Mouse (Mus musculus): Measurements from ENCODE around the gene Bbx. TPM values are rescaled to one million over a fixed set of nuclear protein-coding genes. Genes with fewer than 3 reads are reported as not detected.
A peak's percentile ranks its signal among the peaks of the same experiment; 100 is the strongest.

The Bbx gene
- total and polyA plus RNA-seq, 3 experiments: 6.5 to 36.0 (median 9.2) TPM

GRCm38 (mm10) chr16:50321368-50321767 lies 110.8 kb downstream of the Bbx start:
- H3K4me1 ChIP-seq (ENCODE audit: control insufficient read depth in 1 of 2, insufficient read depth in 2 of 2, low read length in 2 of 2): peaks cover 0 to 13% of the 10 kb centered on the region in 2 experiments; a peak in 2 of 4 replicates
- H3K27me3 ChIP-seq (ENCODE audit: control insufficient read depth in 1 of 2, insufficient read depth in 2 of 2, low read length in 2 of 2): no peaks in the 10 kb centered on the region
- TF ChIP-seq RCOR1 (IDR thresholded peaks at IDR 0.05; ENCODE audit: low read depth, low read length) (no peak), MEF2A (IDR thresholded peaks at IDR 0.05; ENCODE audit: extremely low read depth, insufficient replicate concordance, low read depth, low read length, poor library complexity, severe bottlenecking) (no peak), BHLHE40 (IDR thresholded peaks at IDR 0.05; ENCODE audit: borderline replicate concordance, low read depth, low read length) (no peak), CTCF (IDR thresholded peaks at IDR 0.05 in 2 of 3, conservative IDR thresholded peaks at IDR 0.05 in 1 of 3; ENCODE audit: control insufficient read depth in 1 of 3, insufficient read depth in 1 of 3, low read depth in 2 of 3, low read length in 3 of 3, poor library complexity in 1 of 3, severe bottlenecking in 1 of 3) (peak in 1 of 3 experiments; percentile 7; a peak in 1 of 6 replicates), HCFC1 (IDR thresholded peaks at IDR 0.05; ENCODE audit: low read depth, low read length) (no peak), GABPA (IDR thresholded peaks at IDR 0.05; ENCODE audit: low read depth, low read length) (no peak), RAD21 (IDR thresholded peaks at IDR 0.05; ENCODE audit: low read depth, low read length) (peak; percentile 32), EP300 (IDR thresholded peaks at IDR 0.05; ENCODE audit: low read depth in 1 of 2, low read length in 2 of 2) (no peak), ZNF384 (IDR thresholded peaks at IDR 0.05; ENCODE audit: low read depth, low read length) (no peak)
- no peak overlapping the region for H3K27ac ChIP-seq (ENCODE audit: control insufficient read depth, low read depth, low read length)
- no peaks in the 10 kb centered on the region for H3K9me3 ChIP-seq (replicated peaks; ENCODE audit: insufficient read depth, low read length)
- peaks cover 0 to 17% of the 10 kb centered on the region in 2 experiments; a peak in 2 of 4 replicates for H3K36me3 ChIP-seq (ENCODE audit: control insufficient read depth in 1 of 2, insufficient read depth in 2 of 2, low read length in 2 of 2)
- no peak overlapping the region for H3K4me3 ChIP-seq (ENCODE audit: control insufficient read depth in 1 of 2, insufficient read depth in 1 of 2, low read depth in 2 of 2, low read length in 2 of 2)
- no peaks in the 10 kb centered on the region for H3K79me2 ChIP-seq (ENCODE audit: control insufficient read depth, insufficient read depth, low read length, poor library complexity)
- DNase-seq (ENCODE audit: low read depth, low spot score): no peak
- no peak overlapping the region for H3K9ac ChIP-seq (ENCODE audit: control insufficient read depth, low read depth, low read length, poor library complexity, severe bottlenecking)

- TF ChIP-seq NRF1 (IDR thresholded peaks at IDR 0.05; ENCODE audit: insufficient read depth, low read depth, low read length, poor library complexity, severe bottlenecking) (no peak), RAD21 (IDR thresholded peaks at IDR 0.05; ENCODE audit: low read depth, low read length) (no peak), TCF12 (IDR thresholded peaks at IDR 0.05; ENCODE audit: low read depth, low read length) (0 out of 2 replicates have a peak, but pooled peaks have one; percentile 47), ETS1 (IDR thresholded peaks at IDR 0.05; ENCODE audit: low read depth, low read length) (peak; percentile 79), GATA1 (IDR thresholded peaks at IDR 0.05; ENCODE audit: low read depth, low read length) (peak; percentile 75), HCFC1 (IDR thresholded peaks at IDR 0.05; ENCODE audit: low read depth, low read length) (no peak), TAL1 (IDR thresholded peaks at IDR 0.05; ENCODE audit: low read length) (peak; percentile 48), EP300 (IDR thresholded peaks at IDR 0.05; ENCODE audit: low read depth in 1 of 2, low read length in 2 of 2) (peak; percentile 31 to 61; a peak in 1 of 4 replicates), CTCF (IDR thresholded peaks at IDR 0.05 in 2 of 3, conservative IDR thresholded peaks at IDR 0.05 in 1 of 3; ENCODE audit: control insufficient read depth in 1 of 3, insufficient read depth in 1 of 3, low read depth in 2 of 3, low read length in 3 of 3, poor library complexity in 1 of 3, severe bottlenecking in 1 of 3) (no peak)
- no peaks in the 10 kb centered on the region for H3K79me2 ChIP-seq (ENCODE audit: control insufficient read depth, insufficient read depth, low read length, poor library complexity)
- no peak overlapping the region for H3K27ac ChIP-seq (ENCODE audit: control insufficient read depth, low read depth, low read length)
- no peak overlapping the region for H3K4me3 ChIP-seq (ENCODE audit: control insufficient read depth in 1 of 2, insufficient read depth in 1 of 2, low read depth in 2 of 2, low read length in 2 of 2)
- peaks cover 0 to 8% of the 10 kb centered on the region in 2 experiments; a peak in 3 of 4 replicates for H3K4me1 ChIP-seq (ENCODE audit: control insufficient read depth in 1 of 2, insufficient read depth in 2 of 2, low read length in 2 of 2)
- no peak overlapping the region for H3K9ac ChIP-seq (ENCODE audit: control insufficient read depth, low read depth, low read length, poor library complexity, severe bottlenecking)
- peaks cover 0 to 21% of the 10 kb centered on the region in 2 experiments; a peak in 2 of 4 replicates for H3K36me3 ChIP-seq (ENCODE audit: control insufficient read depth in 1 of 2, insufficient read depth in 2 of 2, low read length in 2 of 2)
- H3K27me3 ChIP-seq (ENCODE audit: control insufficient read depth in 1 of 2, insufficient read depth in 2 of 2, low read length in 2 of 2): no peaks in the 10 kb centered on the region
- DNase-seq (ENCODE audit: low read depth, low spot score): peak; percentile 44
- H3K9me3 ChIP-seq (replicated peaks; ENCODE audit: insufficient read depth, low read length): no peaks in the 10 kb centered on the region
These were observed 113.9 kb downstream of the Bbx start for GRCm38 (mm10) chr16:50318255-50318654.

Measured in MEL (cell line).